Mouse (Mus musculus): Measurements from ENCODE around the gene Gsap. TPM values are rescaled to one million over a fixed set of nuclear protein-coding genes. Genes with fewer than 3 reads are reported as not detected.
A peak's percentile ranks its signal among the peaks of the same experiment; 100 is the strongest.
"Not testable (repeated sequence)": the region's sequence is repeated elsewhere in the genome, so short reads cannot be mapped to it uniquely, and the experiment has no call there.

The Gsap gene
- polyA plus RNA-seq, 1 experiment from 2014 or later: 1.8 TPM

DNA sequence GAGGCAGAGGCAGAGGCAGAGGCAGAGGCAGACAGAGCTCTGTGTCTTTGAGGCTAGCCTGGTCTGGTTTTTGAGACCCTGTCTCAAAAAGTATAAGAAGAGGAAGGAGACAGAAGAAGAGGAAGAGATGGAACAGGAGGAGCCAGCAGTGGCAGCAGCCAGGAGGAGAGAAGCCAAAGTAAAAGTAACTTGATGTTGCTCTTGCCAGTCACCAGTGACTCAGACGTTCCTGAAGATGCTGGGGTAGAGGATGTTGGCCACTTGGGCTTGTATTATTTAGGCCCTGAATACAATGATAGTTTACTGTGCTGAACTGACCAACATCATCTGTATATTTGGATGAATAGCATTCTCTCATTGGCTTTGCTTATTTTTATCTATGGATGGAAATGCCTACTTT is 142.5 kb downstream of the Gsap start:
- H3K4me1 ChIP-seq (replicated peaks): peaks cover 43% of the 10 kb centered on the region
- 43% methylated on average over 1 of the region's 1 CpGs for WGBS
- H3K27ac ChIP-seq: peak overlapping the region; percentile 98
- H3K4me3 ChIP-seq: no peak overlapping the region
- H3K36me3 ChIP-seq: no peaks in the 10 kb centered on the region
- H3K9ac ChIP-seq: no peak overlapping the region
- 0 out of 2 replicates have a peak overlapping the region, but pooled peaks have one; percentile 40 for H3K4me2 ChIP-seq
- no peaks in the 10 kb centered on the region for H3K9me3 ChIP-seq (replicated peaks)
- no peak for ATAC-seq (replicated peaks; ENCODE audit: insufficient number of reproducible peaks, insufficient read depth, low FRiP score, low read depth)
- no peaks in the 10 kb centered on the region for H3K27me3 ChIP-seq

DNA sequence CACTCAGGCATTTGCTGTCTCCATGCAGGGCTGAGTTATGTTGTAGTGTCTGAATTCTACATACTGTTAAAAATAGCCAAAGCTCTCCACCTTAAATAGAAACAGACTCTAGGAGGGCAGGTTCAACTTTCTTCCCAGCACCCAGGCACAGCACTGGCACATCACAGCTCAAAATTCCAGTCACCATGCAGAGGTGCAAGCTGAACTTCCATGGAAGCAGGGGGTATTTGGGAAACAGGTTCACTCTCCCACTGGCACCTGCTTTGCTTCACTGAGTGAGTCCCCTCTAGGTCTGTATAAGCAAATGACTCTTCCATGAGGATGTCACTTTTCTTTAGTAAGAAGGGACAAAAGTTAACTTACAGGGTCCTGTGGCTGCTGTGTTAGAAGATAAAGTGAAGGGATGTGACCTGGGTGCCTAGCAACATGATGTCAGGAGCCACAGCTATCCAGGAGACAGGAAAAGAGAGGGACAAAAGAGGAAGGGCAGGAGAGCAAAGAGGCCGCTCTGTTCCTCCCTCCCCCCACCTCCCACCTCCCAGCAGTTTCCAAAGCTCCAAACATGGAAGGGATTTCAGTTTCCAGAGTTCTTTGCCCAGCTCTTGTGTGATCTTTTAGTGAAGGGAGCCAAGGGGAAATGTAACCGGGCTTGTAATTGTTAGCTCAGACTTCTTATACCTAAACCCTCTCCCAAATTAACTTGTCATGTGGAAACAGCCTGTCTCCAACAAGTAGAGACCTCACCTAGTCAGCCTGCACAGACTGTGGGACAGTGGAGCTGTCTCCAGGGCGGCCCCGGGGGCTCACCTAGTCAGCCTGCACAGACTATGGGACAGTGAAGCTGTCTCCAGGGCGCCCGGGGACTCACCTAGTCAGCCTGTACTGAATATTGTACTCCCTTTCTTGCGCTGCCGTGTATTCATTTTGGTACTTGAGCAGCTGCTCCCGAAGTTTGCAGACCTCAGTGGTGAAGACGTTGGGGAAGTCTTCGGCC is 143.9 kb downstream of the Gsap start:
- Histone ChIP-seq H3K4me3 (no peak overlapping the region), H3K9me3 (replicated peaks) (no peaks in the 10 kb centered on the region), H3K9ac (peak overlapping the region; percentile 38), H3K27me3 (no peaks in the 10 kb centered on the region), H3K36me3 (no peaks in the 10 kb centered on the region), H3K4me2 (peak overlapping the region; percentile 40), H3K27ac (peak overlapping the region; percentile 98), H3K4me1 (replicated peaks) (peaks cover 43% of the 10 kb centered on the region)
- peak; percentile 80 for ATAC-seq (replicated peaks; ENCODE audit: insufficient number of reproducible peaks, insufficient read depth, low FRiP score, low read depth)
- WGBS: 29% methylated on average over 11 of the region's 11 CpGs

DNA sequence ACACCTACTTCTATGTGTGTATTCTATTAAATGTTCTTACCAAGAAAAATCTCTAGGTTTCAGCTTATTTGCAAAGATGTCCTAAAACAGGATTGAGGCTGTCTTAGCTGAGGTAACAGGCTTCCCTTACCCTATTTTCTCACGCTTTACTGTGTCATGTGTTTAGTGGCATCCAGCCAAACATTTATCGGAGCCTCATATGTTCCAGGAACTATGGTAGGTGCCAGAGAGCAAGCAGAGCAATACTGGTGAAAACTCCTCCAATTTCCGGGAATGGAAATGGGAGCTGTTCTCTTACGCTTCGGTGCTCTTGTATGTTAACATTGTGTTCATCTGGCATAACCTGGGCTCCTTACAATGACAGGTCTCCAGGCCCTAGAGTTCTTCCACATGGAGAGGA is 145.6 kb downstream of the Gsap start:
- Histone ChIP-seq H3K9ac (0 out of 2 replicates have a peak overlapping the region, but pooled peaks have one; percentile 5), H3K4me1 (replicated peaks) (peaks cover 33% of the 10 kb centered on the region), H3K4me3 (no peak overlapping the region), H3K27ac (peak overlapping the region; percentile 98), H3K27me3 (no peaks in the 10 kb centered on the region), H3K4me2 (no peak overlapping the region), H3K36me3 (no peaks in the 10 kb centered on the region), H3K9me3 (replicated peaks) (no peaks in the 10 kb centered on the region)
- 27% methylated on average over 5 of the region's 5 CpGs for WGBS
- no peak; the same call in 1 of the 2 replicates for ATAC-seq (replicated peaks; ENCODE audit: insufficient number of reproducible peaks, insufficient read depth, low FRiP score, low read depth)

DNA sequence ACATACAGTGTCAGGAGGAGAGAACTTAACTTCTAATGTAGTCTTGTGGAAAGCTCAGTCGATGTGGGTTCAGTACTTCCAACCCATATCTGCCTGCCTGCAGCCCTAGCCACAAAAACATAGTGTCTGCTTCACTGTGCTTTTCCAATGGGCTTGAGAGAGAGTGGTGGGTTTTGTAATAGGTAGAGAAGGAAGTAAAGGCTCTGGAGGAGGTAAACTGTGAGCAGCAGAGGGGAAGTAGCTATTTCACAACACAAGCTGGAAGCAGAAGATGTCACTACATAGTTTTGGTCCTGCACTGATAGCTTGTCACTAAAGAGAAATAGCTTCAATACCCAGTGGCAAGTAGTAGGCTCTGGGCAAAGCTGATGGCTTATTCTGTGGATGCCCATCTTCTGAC is 146.1 kb downstream of the Gsap start:
- H3K27me3 ChIP-seq: no peaks in the 10 kb centered on the region
- no peak overlapping the region for H3K4me2 ChIP-seq
- H3K9ac ChIP-seq: no peak overlapping the region
- no peak for ATAC-seq (replicated peaks; ENCODE audit: insufficient number of reproducible peaks, insufficient read depth, low FRiP score, low read depth)
- H3K4me1 ChIP-seq (replicated peaks): peaks cover 33% of the 10 kb centered on the region
- 70% methylated on average over 1 of the region's 1 CpGs for WGBS
- H3K27ac ChIP-seq: peak overlapping the region; percentile 98
- H3K4me3 ChIP-seq: no peak overlapping the region
- no peaks in the 10 kb centered on the region for H3K36me3 ChIP-seq
- no peaks in the 10 kb centered on the region for H3K9me3 ChIP-seq (replicated peaks)

DNA sequence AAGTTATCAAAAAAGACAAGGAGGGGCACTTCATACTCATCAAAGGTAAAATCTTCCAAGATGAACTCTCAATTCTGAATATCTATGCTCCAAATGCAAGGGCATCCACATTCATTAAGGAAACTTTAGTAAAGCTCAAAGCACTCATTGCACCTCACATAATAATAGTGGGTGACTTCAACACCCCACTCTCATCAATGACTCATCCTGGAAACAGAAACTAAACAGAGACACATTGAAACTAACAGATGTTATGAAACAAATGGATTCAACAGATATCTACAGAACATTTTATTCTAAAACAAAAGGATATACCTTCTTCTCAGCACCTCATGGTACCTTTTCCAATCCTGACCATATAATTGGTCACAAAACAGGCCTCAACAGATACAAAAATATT is 156.2 kb downstream of the Gsap start:
- H3K9ac ChIP-seq; H3K27me3 ChIP-seq; H3K9me3 ChIP-seq (replicated peaks); ATAC-seq (replicated peaks; ENCODE audit: insufficient number of reproducible peaks, insufficient read depth, low FRiP score, low read depth); H3K4me3 ChIP-seq; H3K27ac ChIP-seq; H3K4me1 ChIP-seq (replicated peaks); H3K4me2 ChIP-seq; H3K36me3 ChIP-seq: not testable (repeated sequence)

DNA sequence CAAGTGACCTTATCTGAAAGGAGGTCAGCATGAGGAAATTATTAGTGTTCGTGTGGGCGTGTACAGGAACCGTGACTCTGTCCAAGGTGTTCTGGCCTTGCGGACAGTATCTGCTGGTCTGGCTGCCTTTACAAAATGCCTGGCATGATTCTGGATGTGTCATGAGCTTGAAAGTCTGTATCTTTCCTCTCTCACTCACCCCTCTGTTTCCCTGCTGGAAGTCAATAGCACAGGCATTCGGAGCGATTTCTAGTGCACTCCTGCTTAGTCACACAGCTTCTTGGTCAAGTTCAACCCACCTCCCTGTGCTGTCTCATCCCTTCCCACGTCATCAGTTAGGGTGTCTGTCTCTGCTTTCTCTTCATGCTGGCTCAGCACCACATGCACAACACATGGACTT is 162.3 kb downstream of the Gsap start:
- Histone ChIP-seq H3K9me3 (replicated peaks) (no peaks in the 10 kb centered on the region), H3K36me3 (no peaks in the 10 kb centered on the region), H3K27me3 (no peaks in the 10 kb centered on the region), H3K27ac (no peak overlapping the region), H3K4me2 (no peak overlapping the region), H3K9ac (no peak overlapping the region), H3K4me3 (no peak overlapping the region), H3K4me1 (replicated peaks) (0 out of 2 replicates have a peak, but pooled peaks cover 3% of the 10 kb centered on the region)
- no peak for ATAC-seq (replicated peaks; ENCODE audit: insufficient number of reproducible peaks, insufficient read depth, low FRiP score, low read depth)
- WGBS: 58% methylated on average over 7 of the region's 7 CpGs

DNA sequence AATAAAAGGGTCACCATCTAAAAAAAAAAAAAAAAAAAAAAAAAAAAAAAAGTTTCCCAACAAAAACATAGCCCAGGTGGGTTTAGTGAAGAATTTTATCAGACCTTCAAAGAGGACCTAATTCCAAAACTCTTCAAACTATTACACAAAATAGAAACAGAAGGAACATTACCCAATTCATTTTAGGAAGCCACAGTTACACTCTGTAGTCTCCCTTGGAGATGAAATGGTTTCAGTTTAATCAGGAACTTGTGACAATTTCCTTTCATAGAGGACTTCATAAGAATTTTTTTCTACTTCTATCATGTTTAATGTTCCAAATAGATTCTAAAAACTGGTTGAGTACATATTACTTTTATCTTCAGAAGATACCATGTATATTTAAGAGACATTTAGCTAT is 165.6 kb downstream of the Gsap start:
- Histone ChIP-seq H3K36me3 (no peaks in the 10 kb centered on the region), H3K9me3 (replicated peaks) (no peaks in the 10 kb centered on the region), H3K27me3 (no peaks in the 10 kb centered on the region), H3K4me1 (replicated peaks) (peaks cover 9% of the 10 kb centered on the region), H3K27ac (no peak overlapping the region), H3K4me3 (no peak overlapping the region), H3K9ac (no peak overlapping the region), H3K4me2 (no peak overlapping the region)
- ATAC-seq (replicated peaks; ENCODE audit: insufficient number of reproducible peaks, insufficient read depth, low FRiP score, low read depth): no peak

DNA sequence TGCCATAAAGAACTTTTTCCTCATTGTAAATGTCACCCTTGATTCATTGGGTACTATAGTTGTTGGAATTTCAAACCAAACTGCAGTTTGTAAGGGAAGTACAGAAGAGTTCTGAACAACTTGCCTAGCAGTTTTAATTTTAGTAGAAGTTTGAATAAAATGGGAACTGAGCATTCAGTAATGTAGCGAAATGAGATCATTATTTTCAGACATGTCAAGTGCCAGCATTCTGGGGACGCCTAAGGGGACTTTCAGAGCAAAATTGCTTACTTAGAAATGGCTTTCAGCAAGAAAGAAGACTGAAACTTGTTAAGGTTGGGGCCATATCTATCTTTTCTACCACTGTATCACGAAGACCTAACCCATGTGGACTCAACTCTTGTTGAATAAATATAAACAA is 172.6 kb downstream of the Gsap start:
- Histone ChIP-seq H3K4me1 (replicated peaks) (peaks cover 6% of the 10 kb centered on the region), H3K27ac (no peak overlapping the region), H3K4me2 (no peak overlapping the region), H3K9ac (no peak overlapping the region), H3K36me3 (no peaks in the 10 kb centered on the region), H3K4me3 (no peak overlapping the region), H3K27me3 (no peaks in the 10 kb centered on the region), H3K9me3 (replicated peaks) (no peaks in the 10 kb centered on the region)
- ATAC-seq (replicated peaks; ENCODE audit: insufficient number of reproducible peaks, insufficient read depth, low FRiP score, low read depth): no peak
- WGBS: 79% methylated on average over 3 of the region's 3 CpGs

DNA sequence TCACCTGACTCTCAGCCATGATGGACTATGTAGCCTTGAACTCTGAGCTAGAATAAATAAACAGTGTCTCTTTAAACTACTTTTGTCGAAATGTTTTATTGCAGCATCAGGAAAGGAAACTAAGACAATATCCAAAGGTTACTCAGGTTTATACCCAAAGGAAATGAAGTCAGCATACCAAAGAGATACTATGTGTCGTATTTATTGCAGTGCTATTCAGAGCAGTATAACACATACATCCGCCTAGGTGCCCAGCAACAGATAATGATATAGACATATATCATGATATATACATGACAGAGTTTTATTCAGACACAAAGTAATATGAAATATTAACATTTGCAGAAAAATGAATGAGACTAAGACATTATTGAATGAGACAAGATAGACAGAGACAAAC is 177.3 kb downstream of the Gsap start:
- Histone ChIP-seq H3K36me3 (no peaks in the 10 kb centered on the region), H3K9ac (no peak overlapping the region), H3K4me2 (no peak overlapping the region), H3K27ac (no peak overlapping the region), H3K27me3 (no peaks in the 10 kb centered on the region), H3K4me1 (replicated peaks) (no peaks in the 10 kb centered on the region), H3K9me3 (replicated peaks) (no peaks in the 10 kb centered on the region), H3K4me3 (no peak overlapping the region)
- ATAC-seq (replicated peaks; ENCODE audit: insufficient number of reproducible peaks, insufficient read depth, low FRiP score, low read depth): no peak
- WGBS: 72% methylated on average over 3 of the region's 3 CpGs

Other genes starting within 250 kb of the Gsap start
- gene Rsbn1l, start 229.9 kb upstream of the Gsap start, polyA plus RNA-seq (2015; fragmentation: Nextera tagmentation; extraction: Ambion mirVana): 5.6 and 6.4 TPM in 2 replicates
- 15.3 and 16.0 TPM in 2 replicates for gene Ptpn12, start 130.3 kb upstream of the Gsap start, polyA plus RNA-seq (2015; fragmentation: Nextera tagmentation; extraction: Ambion mirVana)
- gene Fgl2, start 186.4 kb downstream of the Gsap start, polyA plus RNA-seq (2015; fragmentation: Nextera tagmentation; extraction: Ambion mirVana): 30.4 and 35.5 TPM in 2 replicates
- 1.8 and 3.0 TPM in 2 replicates for gene Ccdc146, start 238.4 kb downstream of the Gsap start, polyA plus RNA-seq (2015; fragmentation: Nextera tagmentation; extraction: Ambion mirVana)
- gene Fam185a, start 238.7 kb downstream of the Gsap start, polyA plus RNA-seq (2015; fragmentation: Nextera tagmentation; extraction: Ambion mirVana): 8.4 and 8.5 TPM in 2 replicates

Measured in heart, embryonic 15.5 days (tissue).